Mouse (Mus musculus): ENCODE data around the gene Slc17a8. TPM values are rescaled to one million over a fixed set of nuclear protein-coding genes. Genes with fewer than 3 reads are reported as not detected.

The Slc17a8 gene
- total and polyA plus RNA-seq, 2 experiments from 2014 or later, result 0.50 to 2.3 TPM

- Histone ChIP-seq H3K27me3 (ENCODE audit: insufficient read depth, low read length) (no peaks in the 10 kb centered on the region), H3K4me3 (ENCODE audit: low read depth, low read length) (no peak overlapping the region), H3K36me3 (ENCODE audit: insufficient read depth) (no peaks in the 10 kb centered on the region), H3K4me1 (ENCODE audit: insufficient read depth) (no peaks in the 10 kb centered on the region), H3K4me2 (ENCODE audit: low read depth) (no peak overlapping the region), H3K9ac (no peak overlapping the region), H3K27ac (ENCODE audit: low read depth, low read length) (no peak overlapping the region), H3K9me3 (ENCODE audit: low read length) (no peaks in the 10 kb centered on the region)
- no peak for DNase-seq
- ATAC-seq, result no peak
- TF ChIP-seq CTCF (IDR thresholded peaks at IDR 0.05; ENCODE audit: low read depth), result no peak
- 83% methylated on average over 5 of the region's 5 CpGs for WGBS
These were observed 68.0 kb downstream of the Slc17a8 start for GRCm38 (mm10) chr10:89553015-89553414.

- Histone ChIP-seq H3K27ac (ENCODE audit: low read depth, low read length) (peak overlapping the region; percentile 80), H3K36me3 (ENCODE audit: insufficient read depth) (no peaks in the 10 kb centered on the region), H3K9ac (no peak overlapping the region), H3K27me3 (ENCODE audit: insufficient read depth, low read length) (no peaks in the 10 kb centered on the region), H3K4me1 (ENCODE audit: insufficient read depth) (no peaks in the 10 kb centered on the region), H3K9me3 (ENCODE audit: low read length) (no peaks in the 10 kb centered on the region), H3K4me3 (ENCODE audit: low read depth, low read length) (no peak overlapping the region), H3K4me2 (ENCODE audit: low read depth) (no peak overlapping the region)
- peak; percentile 86 for ATAC-seq
- WGBS, result 53% methylated on average over 4 of the region's 4 CpGs
- TF ChIP-seq CTCF (IDR thresholded peaks at IDR 0.05; ENCODE audit: low read depth), result no peak
- DNase-seq, result peak; percentile 48
These were observed 69.4 kb downstream of the Slc17a8 start for GRCm38 (mm10) chr10:89551657-89552056.

DNA sequence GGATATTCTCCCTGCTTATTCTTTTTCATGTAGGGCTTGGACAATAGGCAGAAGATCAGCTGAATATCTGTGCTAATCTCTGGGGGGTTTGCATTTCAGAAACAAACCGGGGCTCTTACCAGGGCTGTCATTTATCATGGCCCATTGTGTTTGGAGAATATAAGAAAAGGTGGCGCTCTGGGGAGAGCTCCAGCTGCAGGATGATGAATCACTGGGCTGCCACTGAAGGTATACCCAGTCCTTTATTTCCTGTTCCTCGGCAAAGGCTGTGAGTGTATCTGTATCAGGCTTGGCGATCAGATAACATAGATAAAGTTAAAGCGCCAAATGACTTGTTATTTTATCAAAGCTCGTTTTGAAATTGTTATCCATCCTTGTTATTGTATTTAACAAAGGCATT, 73.0 kb downstream of the Slc17a8 start:
- Histone ChIP-seq H3K4me2 (ENCODE audit: low read depth) (no peak overlapping the region), H3K4me3 (ENCODE audit: low read depth, low read length) (no peak overlapping the region), H3K9me3 (ENCODE audit: low read length) (no peaks in the 10 kb centered on the region), H3K4me1 (ENCODE audit: insufficient read depth) (no peaks in the 10 kb centered on the region), H3K9ac (no peak overlapping the region), H3K27me3 (ENCODE audit: insufficient read depth, low read length) (no peaks in the 10 kb centered on the region), H3K27ac (ENCODE audit: low read depth, low read length) (no peak overlapping the region), H3K36me3 (ENCODE audit: insufficient read depth) (no peaks in the 10 kb centered on the region)
- DNase-seq (no peak), ATAC-seq (no peak)
- WGBS, result 55% methylated on average over 6 of the region's 6 CpGs
- TF ChIP-seq CTCF (IDR thresholded peaks at IDR 0.05; ENCODE audit: low read depth), result no peak

GRCm38 (mm10) chr10:89546989-89547388, 74.1 kb downstream of the Slc17a8 start:
- Histone ChIP-seq H3K4me2 (ENCODE audit: low read depth) (no peak overlapping the region), H3K27ac (ENCODE audit: low read depth, low read length) (no peak overlapping the region), H3K4me1 (ENCODE audit: insufficient read depth) (no peaks in the 10 kb centered on the region), H3K9ac (no peak overlapping the region), H3K36me3 (ENCODE audit: insufficient read depth) (no peaks in the 10 kb centered on the region), H3K4me3 (ENCODE audit: low read depth, low read length) (no peak overlapping the region), H3K27me3 (ENCODE audit: insufficient read depth, low read length) (no peaks in the 10 kb centered on the region), H3K9me3 (ENCODE audit: low read length) (no peaks in the 10 kb centered on the region)
- TF ChIP-seq CTCF (IDR thresholded peaks at IDR 0.05; ENCODE audit: low read depth), result no peak
- no peak for DNase-seq
- WGBS, result 74% methylated on average over 2 of the region's 2 CpGs
- no peak for ATAC-seq

DNA sequence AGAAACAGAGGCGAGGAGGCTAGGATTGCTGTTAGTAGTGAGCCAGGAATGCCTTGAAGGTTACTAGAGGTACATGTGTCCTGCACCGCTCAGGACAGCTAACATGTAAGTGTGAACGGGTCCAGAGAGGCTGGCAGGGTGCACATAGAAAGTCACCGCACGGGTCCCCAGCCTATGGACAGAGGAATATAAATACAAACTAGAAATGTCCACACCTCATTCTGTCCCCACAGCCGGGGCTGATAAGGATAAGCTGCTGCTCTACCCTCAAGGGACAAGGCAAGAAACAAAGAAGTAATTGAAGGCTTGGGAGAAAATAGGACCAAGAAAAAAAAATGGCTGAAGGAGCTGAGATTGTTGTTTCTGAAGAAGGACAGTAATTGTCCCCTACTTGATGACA, 77.2 kb downstream of the Slc17a8 start:
- Histone ChIP-seq H3K36me3 (ENCODE audit: insufficient read depth) (no peaks in the 10 kb centered on the region), H3K27ac (ENCODE audit: low read depth, low read length) (no peak overlapping the region), H3K4me2 (ENCODE audit: low read depth) (no peak overlapping the region), H3K4me3 (ENCODE audit: low read depth, low read length) (no peak overlapping the region), H3K4me1 (ENCODE audit: insufficient read depth) (no peaks in the 10 kb centered on the region), H3K27me3 (ENCODE audit: insufficient read depth, low read length) (no peaks in the 10 kb centered on the region), H3K9me3 (ENCODE audit: low read length) (no peaks in the 10 kb centered on the region), H3K9ac (no peak overlapping the region)
- ATAC-seq (no peak), DNase-seq (no peak)
- WGBS, result 75% methylated on average over 6 of the region's 6 CpGs
- no peak for TF ChIP-seq CTCF (IDR thresholded peaks at IDR 0.05; ENCODE audit: low read depth)

- Histone ChIP-seq H3K4me2 (ENCODE audit: low read depth) (no peak overlapping the region), H3K4me1 (ENCODE audit: insufficient read depth) (no peaks in the 10 kb centered on the region), H3K9me3 (ENCODE audit: low read length) (no peaks in the 10 kb centered on the region), H3K36me3 (ENCODE audit: insufficient read depth) (no peaks in the 10 kb centered on the region), H3K27me3 (ENCODE audit: insufficient read depth, low read length) (no peaks in the 10 kb centered on the region), H3K4me3 (ENCODE audit: low read depth, low read length) (no peak overlapping the region), H3K9ac (no peak overlapping the region), H3K27ac (ENCODE audit: low read depth, low read length) (no peak overlapping the region)
- DNase-seq (no peak), ATAC-seq (no peak)
- WGBS, result 84% methylated on average over 3 of the region's 3 CpGs
- TF ChIP-seq CTCF (IDR thresholded peaks at IDR 0.05; ENCODE audit: low read depth), result no peak
These were observed 78.7 kb downstream of the Slc17a8 start for GRCm38 (mm10) chr10:89542321-89542720.

DNA sequence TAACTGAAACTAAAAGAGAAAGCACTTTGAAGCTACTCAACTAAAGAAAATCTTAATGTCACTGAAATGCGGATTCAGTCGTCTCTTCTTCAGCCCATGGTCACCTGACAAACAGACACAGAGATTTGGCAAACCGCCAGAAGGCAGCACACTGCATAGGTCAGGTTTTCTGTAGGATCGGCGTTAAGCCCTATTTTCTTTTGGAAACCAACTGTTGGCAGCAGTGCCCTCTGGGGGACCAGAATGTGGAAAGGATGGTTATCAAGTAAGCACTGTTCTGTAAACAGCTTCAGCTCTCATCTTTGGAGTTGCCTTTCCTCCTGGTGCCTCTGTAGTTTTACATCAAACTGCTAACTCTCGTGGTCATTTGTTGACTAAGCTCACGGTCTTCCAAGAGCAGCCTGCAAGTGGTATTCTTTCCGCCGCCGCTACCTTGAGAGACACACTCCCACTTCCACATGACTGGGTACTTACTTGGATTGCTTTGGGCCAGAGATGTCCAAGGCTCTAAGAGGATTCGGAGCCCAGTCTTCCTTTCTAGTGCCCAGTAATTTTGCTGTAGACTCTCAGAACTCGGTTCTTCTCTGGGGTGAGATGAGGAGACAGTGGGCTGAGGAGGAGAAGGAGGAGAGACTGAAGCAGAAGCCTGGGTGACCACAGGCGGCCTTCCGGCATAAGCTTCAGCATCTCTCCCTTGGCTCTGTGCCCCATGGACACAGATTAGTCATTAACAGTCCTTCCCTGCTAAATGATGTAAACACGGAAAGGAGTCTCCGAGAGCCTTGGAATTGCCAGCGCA, 87.9 kb downstream of the Slc17a8 start, which contains the start of gene Nr1h4:
Gene Nr1h4, minus strand, starts transcription at position 657 of the 799 bp plus-strand sequence.
- no peak for TF ChIP-seq CTCF (IDR thresholded peaks at IDR 0.05; ENCODE audit: low read depth)
- 60% methylated on average over 17 of the region's 17 CpGs for WGBS
- Histone ChIP-seq H3K4me2 (ENCODE audit: low read depth) (no peak within 1 kb of the TSS), H3K27ac (ENCODE audit: low read depth, low read length) (no peak within 1 kb of the TSS), H3K27me3 (ENCODE audit: insufficient read depth, low read length) (no peaks in the 10 kb centered on the region), H3K9ac (no peak within 1 kb of the TSS), H3K4me3 (ENCODE audit: low read depth, low read length) (no peak within 1 kb of the TSS), H3K4me1 (ENCODE audit: insufficient read depth) (no peaks in the 10 kb centered on the region), H3K9me3 (ENCODE audit: low read length) (no peaks in the 10 kb centered on the region), H3K36me3 (ENCODE audit: insufficient read depth) (no peaks in the 10 kb centered on the region)
- no peak for ATAC-seq
- no peak for DNase-seq
